In genomic region chr1:132982728-132983127, GRCm38 (mm10) we compare ENCODE assay signal across 9 mouse cellular contexts. TPM values are rescaled to one million over a fixed set of nuclear protein-coding genes. Genes with fewer than 3 reads are reported as not detected.
DNase-seq lines count a peak whose midpoint lies in the region; ATAC-seq lines count a peak whose summit lies in the region.
"Had no signal": no experiment of that assay in that cellular context is flagged by ENCODE, and none has a peak within 500 bp of the region (broad histone marks: within the 10 kb centered on the region; RNA-seq: fewer than 3 reads in every experiment).

No protein-coding gene starts in this region.

- no peak overlapping the region for H3K4me3 ChIP-seq in heart, embryonic 11.5 days (ENCODE audit: low read depth, low read length)
- H3K4me3 ChIP-seq: megakaryocyte, embryonic 14.5 days had no signal

- H3K27me3 ChIP-seq in heart, embryonic 11.5 days (ENCODE audit: control insufficient read depth, insufficient read depth, low read length): no peaks in the 10 kb centered on the region
- H3K27me3 ChIP-seq: megakaryocyte, embryonic 14.5 days had no signal

- no peaks in the 10 kb centered on the region for H3K9me3 ChIP-seq in heart, embryonic 11.5 days (replicated peaks; ENCODE audit: control insufficient read depth, low read length)
- H3K9me3 ChIP-seq: megakaryocyte, embryonic 14.5 days had no signal

- H3K36me3 ChIP-seq in heart, embryonic 11.5 days (ENCODE audit: control insufficient read depth, insufficient read depth, low read length): peaks cover 7% of the 10 kb centered on the region

- WGBS in heart, embryonic 11.5 days (ENCODE audit: insufficient replicate concordance): 60% methylated on average over 7 of the region's 7 CpGs

- ATAC-seq in heart, embryonic 11.5 days (replicated peaks; ENCODE audit: insufficient number of reproducible peaks, low FRiP score, low TSS enrichment): no peak
- ATAC-seq in granulocyte monocyte progenitor cell, adult 5-6 weeks (replicated peaks; ENCODE audit: poor library complexity, severe bottlenecking): peak; percentile 85

- no peaks in the 10 kb centered on the region for H3K4me1 ChIP-seq in heart, embryonic 11.5 days (ENCODE audit: control insufficient read depth, insufficient read depth, low read length)

- no peak overlapping the region for H3K27ac ChIP-seq in heart, embryonic 11.5 days (ENCODE audit: low read depth, low read length)

- H3K4me2 ChIP-seq in heart, embryonic 11.5 days: no peak overlapping the region

- H3K9ac ChIP-seq in heart, embryonic 11.5 days (ENCODE audit: low read depth, low read length): no peak overlapping the region

- DNase-seq in heart, adult 11 months: peak; percentile 79
- DNase-seq in adrenal gland, adult 18-20 months (ENCODE audit: low spot score in 2 of 2): peak; percentile 42 to 43
- peak; percentile 79 for DNase-seq in embryo, embryonic 10.5 days (ENCODE audit: low spot score)
- peak; percentile 75 to 77 for DNase-seq in kidney, postnatal 4 days
- DNase-seq in lung, postnatal 14 days: peak; percentile 50
- peak; percentile 79 to 86 for DNase-seq in right cerebral cortex, adult 2 months (ENCODE audit: low spot score in 2 of 2)

RNA-seq across cellular contexts. Expression of gene Mdm4, which starts 47.6 kb away (rescaled TPM):
- 34.4 and 41.2 TPM in 2 replicates for polyA plus RNA-seq in heart, embryonic 11.5 days (2014; fragmentation: Nextera tagmentation; extraction: Ambion mirVana)
- total RNA-seq in adrenal gland, adult 18-20 months (2021): 10 to 100 TPM; 65.7 to 68.7 TPM
- 92.5 and 103 TPM in 2 replicates for total RNA-seq in granulocyte monocyte progenitor cell, adult 5-6 weeks (2014; fragmentation: Nextera tagmentation)
- 77.9 and 121 TPM in 2 replicates for total RNA-seq in granulocyte monocyte progenitor cell, adult 5-6 weeks (2017)
